Mouse (Mus musculus): ENCODE data around the gene Adh1. TPM values are rescaled to one million over a fixed set of nuclear protein-coding genes. Genes with fewer than 3 reads are reported as not detected.

The Adh1 gene
- polyA plus RNA-seq, 1 experiment = 1.8 TPM

DNA sequence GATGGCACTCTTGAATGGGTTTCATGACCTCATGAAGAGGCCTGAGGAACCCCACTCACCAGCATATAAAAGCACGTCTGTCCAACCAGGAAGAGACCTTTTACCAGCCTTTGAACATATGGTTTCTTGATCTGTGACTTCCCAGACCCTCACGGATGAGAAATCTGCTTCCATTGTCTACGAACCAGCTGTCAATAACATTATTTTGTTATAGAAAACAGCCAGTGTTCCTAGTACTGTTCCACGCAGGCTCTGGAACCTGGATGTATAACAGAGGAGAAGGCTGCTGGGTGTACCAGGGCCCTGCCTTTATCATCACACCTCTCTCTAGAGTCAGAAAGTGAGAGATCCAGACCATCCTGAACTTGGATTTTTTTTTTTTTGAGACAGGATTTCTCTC lies 13.6 kb upstream of the Adh1 start:
- TF ChIP-seq POLR2A (IDR thresholded peaks at IDR 0.05; ENCODE audit: low read depth, low read length) = no peak
- TF ChIP-seq CTCF (IDR thresholded peaks at IDR 0.05; ENCODE audit: extremely low read depth, insufficient read depth, insufficient read length, insufficient replicate concordance) = no peak
- H3K36me3 ChIP-seq (ENCODE audit: control insufficient read depth, insufficient read depth, low read length) = no peaks in the 10 kb centered on the region
- 79% methylated on average over 4 of the region's 4 CpGs for WGBS
- no peak overlapping the region for H3K27ac ChIP-seq (ENCODE audit: insufficient read depth, low read length)
- H3K27me3 ChIP-seq (ENCODE audit: control insufficient read depth, insufficient read depth, low read length) = no peaks in the 10 kb centered on the region
- no peak for DNase-seq (ENCODE audit: low read depth in 1 of 2, low spot score in 2 of 2)
- no peaks in the 10 kb centered on the region for H3K4me1 ChIP-seq (ENCODE audit: control insufficient read depth, insufficient read depth, insufficient read length)
- H3K4me3 ChIP-seq (ENCODE audit: extremely low read depth, insufficient read depth, insufficient read length) = no peak overlapping the region

DNA sequence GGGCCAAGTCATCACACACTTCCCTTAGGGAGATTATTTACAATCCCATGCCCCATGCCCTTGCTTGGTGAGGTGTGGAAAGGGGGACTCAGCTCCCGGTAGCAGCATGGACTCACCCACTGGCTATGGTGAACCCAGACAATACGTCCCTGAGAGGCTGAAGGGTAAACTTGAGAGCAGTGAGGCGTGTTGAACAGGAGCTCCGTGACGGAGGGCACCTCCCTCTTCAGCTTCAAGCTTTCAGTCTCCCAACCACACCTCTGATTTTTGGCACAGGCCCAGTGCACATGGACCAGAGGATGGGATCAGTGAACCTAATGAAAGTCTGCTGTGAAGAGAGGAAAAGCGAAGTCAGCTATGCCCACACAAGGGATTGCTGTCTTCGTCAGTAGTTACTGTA lies 12.8 kb upstream of the Adh1 start:
- no peak for TF ChIP-seq POLR2A (IDR thresholded peaks at IDR 0.05; ENCODE audit: low read depth, low read length)
- no peak for TF ChIP-seq CTCF (IDR thresholded peaks at IDR 0.05; ENCODE audit: extremely low read depth, insufficient read depth, insufficient read length, insufficient replicate concordance)
- no peak for DNase-seq (ENCODE audit: low read depth in 1 of 2, low spot score in 2 of 2)
- Histone ChIP-seq H3K36me3 (ENCODE audit: control insufficient read depth, insufficient read depth, low read length) (no peaks in the 10 kb centered on the region), H3K27ac (ENCODE audit: insufficient read depth, low read length) (no peak overlapping the region), H3K27me3 (ENCODE audit: control insufficient read depth, insufficient read depth, low read length) (no peaks in the 10 kb centered on the region), H3K4me1 (ENCODE audit: control insufficient read depth, insufficient read depth, insufficient read length) (no peaks in the 10 kb centered on the region), H3K4me3 (ENCODE audit: extremely low read depth, insufficient read depth, insufficient read length) (no peak overlapping the region)
- WGBS = 85% methylated on average over 7 of the region's 7 CpGs

DNA sequence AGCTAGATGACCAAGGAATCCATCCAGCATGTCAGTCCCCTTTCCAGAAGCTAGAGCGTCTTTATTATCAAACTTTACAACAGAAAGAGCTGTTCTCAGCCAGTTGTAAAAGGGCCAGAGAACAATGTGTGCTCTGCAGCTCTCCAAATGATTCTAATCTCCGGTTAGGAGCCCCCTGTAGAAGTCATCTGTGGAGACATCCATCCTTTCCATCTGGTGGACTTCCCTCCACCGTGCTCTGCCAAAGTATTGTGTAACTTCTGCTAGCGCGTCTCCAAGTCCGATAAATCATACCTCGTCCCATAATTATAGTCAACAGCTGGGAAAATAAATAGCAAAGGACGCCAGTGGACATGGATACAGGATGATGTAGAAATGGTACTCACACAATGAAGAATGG lies 12.0 kb upstream of the Adh1 start:
- Histone ChIP-seq H3K36me3 (ENCODE audit: control insufficient read depth, insufficient read depth, low read length) (no peaks in the 10 kb centered on the region), H3K27ac (ENCODE audit: insufficient read depth, low read length) (no peak overlapping the region)
- 89% methylated on average over 8 of the region's 8 CpGs for WGBS

DNA sequence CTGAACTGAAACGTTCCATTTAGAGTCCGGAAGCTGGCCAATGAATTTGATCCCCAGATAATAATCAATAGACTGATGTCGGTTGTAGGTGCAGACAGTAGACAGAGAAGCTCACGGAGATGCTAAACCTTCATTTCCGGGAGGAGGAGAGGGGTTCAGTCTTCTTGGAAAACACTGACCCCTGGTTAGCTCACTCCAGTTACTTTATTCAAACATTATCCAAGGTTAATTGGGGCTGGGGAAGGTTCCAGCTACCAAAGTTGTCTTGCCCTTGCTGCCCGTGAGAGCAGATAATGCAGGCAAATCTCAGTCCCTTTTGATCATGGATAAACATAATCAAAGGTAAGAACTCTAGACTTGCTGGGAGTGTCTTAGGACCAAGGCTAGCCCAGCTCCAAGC lies 9.6 kb upstream of the Adh1 start:
- Histone ChIP-seq H3K27ac (ENCODE audit: insufficient read depth, low read length) (no peak overlapping the region), H3K36me3 (ENCODE audit: control insufficient read depth, insufficient read depth, low read length) (no peaks in the 10 kb centered on the region), H3K4me1 (ENCODE audit: control insufficient read depth, insufficient read depth, insufficient read length) (no peaks in the 10 kb centered on the region), H3K27me3 (ENCODE audit: control insufficient read depth, insufficient read depth, low read length) (no peaks in the 10 kb centered on the region), H3K4me3 (ENCODE audit: extremely low read depth, insufficient read depth, insufficient read length) (no peak overlapping the region)
- WGBS = 93% methylated on average over 6 of the region's 6 CpGs
- no peak for TF ChIP-seq POLR2A (IDR thresholded peaks at IDR 0.05; ENCODE audit: low read depth, low read length)
- no peak for TF ChIP-seq CTCF (IDR thresholded peaks at IDR 0.05; ENCODE audit: extremely low read depth, insufficient read depth, insufficient read length, insufficient replicate concordance)
- no peak for DNase-seq (ENCODE audit: low read depth in 1 of 2, low spot score in 2 of 2)

More for the DNA sequence above, 12.0 kb upstream of the Adh1 start:
- no peak for DNase-seq (ENCODE audit: low read depth in 1 of 2, low spot score in 2 of 2)
- no peak overlapping the region for H3K4me3 ChIP-seq (ENCODE audit: extremely low read depth, insufficient read depth, insufficient read length)
- H3K27me3 ChIP-seq (ENCODE audit: control insufficient read depth, insufficient read depth, low read length) = no peaks in the 10 kb centered on the region
- no peaks in the 10 kb centered on the region for H3K4me1 ChIP-seq (ENCODE audit: control insufficient read depth, insufficient read depth, insufficient read length)
- TF ChIP-seq POLR2A (IDR thresholded peaks at IDR 0.05; ENCODE audit: low read depth, low read length) = no peak
- TF ChIP-seq CTCF (IDR thresholded peaks at IDR 0.05; ENCODE audit: extremely low read depth, insufficient read depth, insufficient read length, insufficient replicate concordance) = no peak

DNA sequence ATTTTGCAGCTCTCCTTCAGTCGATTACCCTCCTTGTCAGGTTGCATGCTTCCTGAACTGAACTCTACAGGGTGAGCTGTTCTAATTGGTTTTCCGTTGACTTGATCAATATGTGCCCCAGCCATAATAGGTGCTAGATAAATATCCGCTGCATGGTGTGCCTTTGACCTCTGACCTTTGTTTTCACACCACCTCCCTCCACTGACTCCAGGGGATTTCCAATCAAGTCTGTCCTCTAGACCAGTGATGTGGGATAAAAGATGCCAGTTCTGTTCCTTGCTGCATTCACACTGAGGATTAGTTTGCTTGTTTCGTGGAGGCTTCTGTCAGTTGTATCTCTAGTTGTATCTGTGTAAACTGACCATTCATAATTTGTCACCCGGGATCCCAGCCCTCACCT lies 6.6 kb upstream of the Adh1 start:
- Histone ChIP-seq H3K36me3 (ENCODE audit: control insufficient read depth, insufficient read depth, low read length) (no peaks in the 10 kb centered on the region), H3K4me1 (ENCODE audit: control insufficient read depth, insufficient read depth, insufficient read length) (no peaks in the 10 kb centered on the region), H3K4me3 (ENCODE audit: extremely low read depth, insufficient read depth, insufficient read length) (no peak overlapping the region), H3K27me3 (ENCODE audit: control insufficient read depth, insufficient read depth, low read length) (no peaks in the 10 kb centered on the region), H3K27ac (ENCODE audit: insufficient read depth, low read length) (no peak overlapping the region)
- no peak for TF ChIP-seq POLR2A (IDR thresholded peaks at IDR 0.05; ENCODE audit: low read depth, low read length)
- TF ChIP-seq CTCF (IDR thresholded peaks at IDR 0.05; ENCODE audit: extremely low read depth, insufficient read depth, insufficient read length, insufficient replicate concordance) = no peak
- DNase-seq (ENCODE audit: low read depth in 1 of 2, low spot score in 2 of 2) = no peak
- 79% methylated on average over 5 of the region's 5 CpGs for WGBS

DNA sequence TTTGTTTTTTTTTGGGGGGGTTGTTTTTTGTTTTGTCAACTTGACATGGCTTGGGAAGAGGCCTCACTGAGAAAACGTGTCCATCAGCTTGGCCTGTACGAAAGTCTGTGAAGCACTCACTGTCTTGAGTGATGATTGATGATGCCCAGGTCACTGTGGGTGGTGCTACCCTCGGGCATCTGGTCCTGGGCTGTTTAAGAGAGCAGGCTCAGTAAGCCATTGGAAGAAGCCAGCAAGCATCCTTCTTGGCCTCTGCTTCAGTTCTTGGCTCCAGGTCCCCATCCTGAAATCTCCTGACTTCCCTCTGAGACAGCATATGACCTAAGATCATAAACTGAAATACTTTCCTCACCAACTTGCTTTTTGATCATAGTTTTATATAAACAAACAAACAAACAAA lies 5.4 kb upstream of the Adh1 start:
- TF ChIP-seq POLR2A (IDR thresholded peaks at IDR 0.05; ENCODE audit: low read depth, low read length) (no peak), CTCF (IDR thresholded peaks at IDR 0.05; ENCODE audit: extremely low read depth, insufficient read depth, insufficient read length, insufficient replicate concordance) (no peak)
- H3K36me3 ChIP-seq (ENCODE audit: control insufficient read depth, insufficient read depth, low read length) = no peaks in the 10 kb centered on the region
- no peak overlapping the region for H3K4me3 ChIP-seq (ENCODE audit: extremely low read depth, insufficient read depth, insufficient read length)
- H3K27ac ChIP-seq (ENCODE audit: insufficient read depth, low read length) = no peak overlapping the region
- 64% methylated on average over 3 of the region's 3 CpGs for WGBS
- H3K27me3 ChIP-seq (ENCODE audit: control insufficient read depth, insufficient read depth, low read length) = no peaks in the 10 kb centered on the region
- DNase-seq (ENCODE audit: low read depth in 1 of 2, low spot score in 2 of 2) = no peak
- no peaks in the 10 kb centered on the region for H3K4me1 ChIP-seq (ENCODE audit: control insufficient read depth, insufficient read depth, insufficient read length)

DNA sequence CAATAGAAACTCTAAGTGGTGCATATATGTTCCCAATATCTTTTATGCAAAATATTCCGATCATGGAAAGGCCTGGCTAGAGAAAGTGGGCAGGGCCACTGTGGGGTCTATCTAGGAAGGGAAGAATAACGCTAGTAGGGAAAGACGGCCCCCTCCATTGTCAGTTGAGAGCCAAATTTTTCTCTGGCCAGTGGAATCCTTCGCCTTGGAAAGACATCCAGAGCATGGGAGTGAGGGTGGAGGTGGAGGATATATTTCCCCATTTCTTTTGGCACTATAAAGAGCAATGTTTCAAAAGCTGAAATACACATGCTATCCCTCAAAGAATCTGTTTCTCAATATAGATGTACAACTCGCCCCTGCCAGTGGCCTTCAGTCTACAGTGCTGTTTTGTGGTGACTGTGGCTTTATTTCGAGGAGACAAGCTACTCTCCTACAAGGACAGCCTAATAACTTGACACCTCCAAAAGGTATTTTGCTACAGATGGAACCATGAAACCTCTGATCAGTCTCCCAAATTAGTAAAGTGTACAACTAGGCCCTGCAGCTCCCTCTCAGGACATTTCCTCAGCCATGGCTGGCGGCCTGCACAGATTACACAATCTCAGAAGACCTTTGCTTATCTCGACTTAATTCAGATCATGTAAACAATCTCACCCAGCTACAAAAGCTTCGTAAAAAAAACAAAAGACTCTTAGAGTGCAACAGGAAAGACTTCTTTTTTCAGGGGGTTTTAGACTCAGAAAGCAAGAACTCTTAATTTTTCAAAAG lies 4.8 kb upstream of the Adh1 start:
- Histone ChIP-seq H3K27me3 (ENCODE audit: control insufficient read depth, insufficient read depth, low read length) (no peaks in the 10 kb centered on the region), H3K4me1 (ENCODE audit: control insufficient read depth, insufficient read depth, insufficient read length) (no peaks in the 10 kb centered on the region), H3K36me3 (ENCODE audit: control insufficient read depth, insufficient read depth, low read length) (no peaks in the 10 kb centered on the region), H3K4me3 (ENCODE audit: extremely low read depth, insufficient read depth, insufficient read length) (no peak overlapping the region), H3K27ac (ENCODE audit: insufficient read depth, low read length) (no peak overlapping the region)
- TF ChIP-seq POLR2A (IDR thresholded peaks at IDR 0.05; ENCODE audit: low read depth, low read length) = no peak
- TF ChIP-seq CTCF (IDR thresholded peaks at IDR 0.05; ENCODE audit: extremely low read depth, insufficient read depth, insufficient read length, insufficient replicate concordance) = no peak
- WGBS = 78% methylated on average over 9 of the region's 9 CpGs
- no peak for DNase-seq (ENCODE audit: low read depth in 1 of 2, low spot score in 2 of 2)

Data from spleen, adult 2 months (tissue).